Mouse (Mus musculus): ENCODE measurements around the gene Iqsec3.

- TF ChIP-seq MYOG (IDR thresholded peaks at IDR 0.05; ENCODE audit: control insufficient read depth, extremely low read depth, insufficient read length) = no peak
- TF ChIP-seq CTCF (IDR thresholded peaks at IDR 0.05; ENCODE audit: control insufficient read depth, insufficient read depth, insufficient read length) = no peak
- no peak for TF ChIP-seq MYOD1 (IDR thresholded peaks at IDR 0.05; ENCODE audit: control insufficient read depth, insufficient read length, low read depth)
- TF ChIP-seq USF1 (IDR thresholded peaks at IDR 0.05; ENCODE audit: low read depth) = no peak
- TF ChIP-seq MAX (IDR thresholded peaks at IDR 0.05) = no peak
- TF ChIP-seq CEBPB (IDR thresholded peaks at IDR 0.05; ENCODE audit: low read depth) = no peak
- no peak for TF ChIP-seq FOSL1 (IDR thresholded peaks at IDR 0.05; ENCODE audit: insufficient read depth, low read length, poor library complexity, severe bottlenecking)
These were observed 136.2 kb downstream of the Iqsec3 start for GRCm38 (mm10) chr6:121337229-121337628.

All from C2C12 (cell line).